Comparison of ENCODE assay signal across 8 mouse cellular contexts in genomic region chrX:112310804-112311530, GRCm38 (mm10). TPM values are rescaled to one million over a fixed set of nuclear protein-coding genes. Genes with fewer than 3 reads are reported as not detected.
DNase-seq lines count a peak whose midpoint lies in the region; ATAC-seq lines count a peak whose summit lies in the region.

TSS of gene Apool (plus strand) at chrX:112311334.

- H3K27me3 ChIP-seq in hindbrain, embryonic 15.5 days: no peaks in the 10 kb centered on the region

- peak within 1 kb of the TSS; percentile 49 for H3K4me2 ChIP-seq in hindbrain, embryonic 15.5 days

- peak within 1 kb of the TSS; percentile 40 for H3K9ac ChIP-seq in hindbrain, embryonic 15.5 days

- no peaks in the 10 kb centered on the region for H3K36me3 ChIP-seq in hindbrain, embryonic 15.5 days

- ATAC-seq in hindbrain, embryonic 15.5 days (ENCODE audit: low FRiP score, low read depth): peak; percentile 95

- 25% methylated on average over 18 of the region's 18 CpGs for WGBS in hindbrain, embryonic 15.5 days

- peak within 1 kb of the TSS; percentile 60 for H3K4me3 ChIP-seq in hindbrain, embryonic 15.5 days

- DNase-seq in T-cell, adult 2 months (ENCODE audit: low spot score): peak; percentile 81
- peak; percentile 77 to 78 for DNase-seq in cerebellum, postnatal 36 days
- peak; percentile 72 to 78 for DNase-seq in frontal cortex, postnatal 36 days (ENCODE audit: low spot score in 2 of 2)
- peak; percentile 66 for DNase-seq in left cerebral cortex, adult 11 months (ENCODE audit: low spot score)
- peak; percentile 87 to 90 for DNase-seq in lung, postnatal 4 days
- peak; percentile 83 for DNase-seq in retina, postnatal 7 days (ENCODE audit: low read depth, low spot score)
- peak; percentile 62 for DNase-seq in urinary bladder, adult 2 months (ENCODE audit: low spot score)

- no peaks in the 10 kb centered on the region for H3K9me3 ChIP-seq in hindbrain, embryonic 15.5 days

- H3K27ac ChIP-seq in hindbrain, embryonic 15.5 days (replicated peaks): no peak within 1 kb of the TSS; the same call in 1 of the 2 replicates

- no peaks in the 10 kb centered on the region for H3K4me1 ChIP-seq in hindbrain, embryonic 15.5 days (replicated peaks)

RNA-seq across cellular contexts. Expression of gene Apool, which starts in this region (rescaled TPM):
- 18.3 and 23.5 TPM in 2 replicates for polyA plus RNA-seq in hindbrain, embryonic 15.5 days (2015; fragmentation: Nextera tagmentation; extraction: Ambion mirVana)
- polyA plus RNA-seq in urinary bladder, adult 2 months (2012; rRNA removed): 16.7 and 16.9 TPM in 2 replicates
